Mouse (Mus musculus) midbrain, postnatal 0 days (tissue): ENCODE data around the gene Ndufab1. TPM values are rescaled to one million over a fixed set of nuclear protein-coding genes. Genes with fewer than 3 reads are reported as not detected.

ENCODE experiments used
- ATAC-seq: fragments of 200-750 bp; cut with Nextera tagmentation; 2 replicates; pipeline ENCODE4 v1.8.0; 2017; ENCODE audit warnings: moderate number of reproducible peaks, mild to moderate bottlenecking, moderate TSS enrichment, moderate library complexity; ENCODE audit not compliant: low FRiP score
- DNase-seq: peaks from one replicate; pipeline ENCODE4 v3.0.0-alpha.2; 2015; ENCODE audit warnings: low spot score
- H3K27ac ChIP-seq: fragments of 300-500 bp; sonication (generic); 2 replicates; pipeline ENCODE4 v1.5.1; 2014; ENCODE audit warnings: low read depth, mild to moderate bottlenecking, low read length, mixed read lengths
- H3K27me3 ChIP-seq: fragments of 300-500 bp; sonication (generic); 2 replicates; pipeline ENCODE4 v1.6.1; 2014; ENCODE audit warnings: low read length, control low read depth, mixed read lengths; ENCODE audit not compliant: insufficient read depth
- H3K36me3 ChIP-seq: fragments of 300-500 bp; sonication (generic); 2 replicates; pipeline ENCODE4 v1.6.1; 2014; ENCODE audit warnings: low read length, control low read depth, mixed read lengths; ENCODE audit not compliant: insufficient read depth
- H3K4me1 ChIP-seq: fragments of 300-500 bp; sonication (generic); 2 replicates; pipeline ENCODE4 v1.6.1; 2014; ENCODE audit warnings: mild to moderate bottlenecking, control low read depth, antibody characterized with exemption, low read length, mixed read lengths; ENCODE audit not compliant: insufficient read depth
- H3K4me2 ChIP-seq: fragments of 300-500 bp; sonication (generic); 2 replicates; pipeline ENCODE4 v1.6.1; 2014; ENCODE audit warnings: low read depth, mild to moderate bottlenecking, low read length, mixed read lengths; ENCODE audit not compliant: poor library complexity, severe bottlenecking
- H3K4me3 ChIP-seq: fragments of 300-500 bp; sonication (generic); 2 replicates; pipeline ENCODE4 v1.5.1; 2014; ENCODE audit warnings: low read depth, mild to moderate bottlenecking, low read length, moderate library complexity
- H3K9ac ChIP-seq: fragments of 300-500 bp; sonication (generic); replicated peaks from 2 replicates; pipeline ENCODE4 v1.6.1; 2014; ENCODE audit warnings: mild to moderate bottlenecking, low read length, moderate library complexity, mixed read lengths; ENCODE audit not compliant: poor library complexity, severe bottlenecking
- H3K9me3 ChIP-seq: fragments of 300-500 bp; sonication (generic); 2 replicates; pipeline ENCODE4 v1.6.1; 2016; ENCODE audit warnings: low read length, control low read depth
- CTCF ChIP-seq: IDR thresholded peaks from 2 replicates; pipeline ENCODE4 v1.5.1; 2016; ENCODE audit warnings: antibody characterized with exemption, mild to moderate bottlenecking
- WGBS: fragments of 180-500 bp; shearing (Covaris S2); extraction: QIAGEN DNeasy Blood & Tissue Kit; methylation state at CpG from one replicate; pipeline ENCODE4 v1.1.7; 2014; 5-methylcytosine and 5-hydroxymethylcytosine counted together
- polyA plus RNA-seq: library from polyadenylated mRNA; unstranded; fragments of >200 nt; fragmentation: Nextera tagmentation; extraction: Ambion mirVana; gene quantifications from 2 replicates; pipeline ENCODE4 v1.2.1, GENCODE M21; 2015
- total RNA-seq: library from RNA; depleted of rRNA; stranded (reverse); fragments of >200 nt; gene quantifications from 2 replicates; pipeline ENCODE4 v1.2.3, GENCODE M21; 2014; rRNA removed

Gene Ndufab1
- total and polyA plus RNA-seq, 2 experiments from 2014 or later: 43.0 to 711 TPM

DNA sequence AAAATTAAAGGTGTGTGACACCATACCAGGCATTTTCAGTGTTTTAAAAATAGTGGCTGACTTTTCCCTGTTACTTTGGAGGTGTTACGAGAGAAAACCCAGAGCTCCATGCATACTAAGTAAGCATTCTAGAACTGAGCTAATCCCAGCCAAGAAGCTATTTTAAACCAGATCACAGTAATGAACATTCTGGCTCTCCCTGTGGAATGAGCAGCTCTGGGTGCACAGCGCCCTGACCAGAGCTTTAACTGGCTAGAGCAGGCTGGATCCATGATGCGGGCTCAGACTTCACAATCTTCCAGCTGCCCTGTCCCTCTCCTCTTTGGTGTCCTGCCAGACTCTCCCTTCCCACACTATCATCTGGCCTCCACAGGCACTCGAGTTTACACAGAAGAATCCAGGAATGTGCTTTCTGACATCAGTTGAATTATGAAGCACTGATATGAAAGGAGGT, 56.5 kb downstream of the Ndufab1 start:
- Histone ChIP-seq H3K9me3 (no peaks in the 10 kb centered on the region), H3K27ac (no peak overlapping the region), H3K4me1 (no peaks in the 10 kb centered on the region), H3K9ac (no peak overlapping the region), H3K4me3 (no peak overlapping the region), H3K27me3 (no peaks in the 10 kb centered on the region), H3K36me3 (peaks cover 21% of the 10 kb centered on the region), H3K4me2 (no peak overlapping the region)
- 92% methylated on average over 4 of the region's 4 CpGs for WGBS
- DNase-seq (no peak), ATAC-seq (no peak)
- TF ChIP-seq CTCF: no peak

DNA sequence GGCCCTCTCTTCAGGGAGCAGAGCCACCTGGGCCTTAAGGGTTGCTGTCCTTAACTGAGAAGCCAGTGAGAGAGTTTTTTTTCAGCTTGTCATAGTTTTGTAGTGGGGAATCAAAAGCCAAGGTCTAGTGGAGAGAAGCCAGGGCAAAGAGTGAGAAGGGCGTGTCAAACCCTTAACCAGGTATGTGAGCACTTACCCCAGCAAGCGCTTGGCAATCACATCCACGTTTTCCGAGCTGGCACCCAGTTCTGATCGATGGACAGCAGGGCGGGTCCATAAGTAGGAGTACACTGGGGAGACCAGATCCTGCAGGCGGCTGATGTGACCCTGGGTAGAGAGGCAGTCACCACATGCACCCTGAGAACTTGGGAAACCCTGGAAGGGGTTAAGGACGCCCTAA, 57.6 kb downstream of the Ndufab1 start:
- 91% methylated on average over 8 of the region's 8 CpGs for WGBS
- no peak for TF ChIP-seq CTCF
- Histone ChIP-seq H3K9ac (no peak overlapping the region), H3K27me3 (no peaks in the 10 kb centered on the region), H3K9me3 (no peaks in the 10 kb centered on the region), H3K36me3 (peaks cover 25% of the 10 kb centered on the region), H3K4me1 (no peaks in the 10 kb centered on the region), H3K4me2 (no peak overlapping the region), H3K4me3 (no peak overlapping the region), H3K27ac (no peak overlapping the region)
- DNase-seq (no peak), ATAC-seq (no peak)

Other genes starting within 250 kb of the Ndufab1 start
- gene Scnn1b, start 236.8 kb downstream of the Ndufab1 start, total RNA-seq: 0.09 and 0.60 TPM in 2 replicates
- 0.47 and 0.52 TPM in 2 replicates for gene Scnn1b, start 236.8 kb downstream of the Ndufab1 start, polyA plus RNA-seq
- gene Cog7, start 120.2 kb downstream of the Ndufab1 start, total RNA-seq: 34.9 and 41.3 TPM in 2 replicates
- gene Cog7, start 120.2 kb downstream of the Ndufab1 start, polyA plus RNA-seq: 22.4 and 27.4 TPM in 2 replicates
- 25.4 and 27.2 TPM in 2 replicates for gene Gga2, start 80.7 kb downstream of the Ndufab1 start, total RNA-seq
- 20.1 and 22.2 TPM in 2 replicates for gene Gga2, start 80.7 kb downstream of the Ndufab1 start, polyA plus RNA-seq
- 124 and 137 TPM in 2 replicates for gene Ubfd1, start 34.7 kb downstream of the Ndufab1 start, total RNA-seq
- gene Ubfd1, start 34.7 kb downstream of the Ndufab1 start, polyA plus RNA-seq: 63.2 and 69.0 TPM in 2 replicates
- gene Ears2, start 34.6 kb downstream of the Ndufab1 start, total RNA-seq: 14.0 and 15.3 TPM in 2 replicates
- gene Ears2, start 34.6 kb downstream of the Ndufab1 start, polyA plus RNA-seq: 7.2 and 7.5 TPM in 2 replicates
- gene Palb2, start 31.1 kb upstream of the Ndufab1 start, total RNA-seq: 1.5 and 4.0 TPM in 2 replicates
- 2.1 and 2.5 TPM in 2 replicates for gene Palb2, start 31.1 kb upstream of the Ndufab1 start, polyA plus RNA-seq
- 106 TPM in 2 replicates for gene Dctn5, start 31.2 kb upstream of the Ndufab1 start, total RNA-seq
- 144 and 169 TPM in 2 replicates for gene Dctn5, start 31.2 kb upstream of the Ndufab1 start, polyA plus RNA-seq
- 4.1 and 6.6 TPM in 2 replicates for gene Plk1, start 57.6 kb upstream of the Ndufab1 start, total RNA-seq
- gene Plk1, start 57.6 kb upstream of the Ndufab1 start, polyA plus RNA-seq: 6.3 and 6.7 TPM in 2 replicates
- 2.4 and 3.6 TPM in 2 replicates for gene Ern2, start 84.3 kb upstream of the Ndufab1 start, total RNA-seq
- gene Ern2, start 84.3 kb upstream of the Ndufab1 start, polyA plus RNA-seq: 2.0 and 2.6 TPM in 2 replicates
- gene Chp2, start 117.6 kb upstream of the Ndufab1 start, total RNA-seq: 0.38 and 0.99 TPM in 2 replicates
- 0.99 and 1.3 TPM in 2 replicates for gene Chp2, start 117.6 kb upstream of the Ndufab1 start, polyA plus RNA-seq
- 307 and 308 TPM in 2 replicates for gene Prkcb, start 186.9 kb upstream of the Ndufab1 start, total RNA-seq
- 184 and 196 TPM in 2 replicates for gene Prkcb, start 186.9 kb upstream of the Ndufab1 start, polyA plus RNA-seq